ENCODE assay signal across 27 mouse cellular contexts in the genomic region with DNA sequence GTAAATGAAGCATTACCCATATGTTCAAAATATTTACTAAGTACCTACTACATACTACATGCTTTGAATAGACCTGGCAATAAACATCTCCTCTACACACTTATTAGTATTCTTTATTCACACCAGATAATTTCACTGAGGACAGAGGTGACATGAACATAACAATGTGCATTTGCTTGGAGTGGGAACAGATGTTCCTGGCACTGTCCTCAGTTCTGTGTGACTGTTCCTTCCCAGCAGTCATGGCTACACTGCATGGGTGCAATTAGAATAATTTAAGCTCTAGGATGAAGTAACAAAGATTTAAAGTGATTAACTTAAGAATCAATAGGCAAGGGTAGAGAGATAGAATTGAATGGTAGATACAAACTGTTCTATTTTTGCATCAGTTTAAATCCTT.
"Had no signal": no experiment of that assay in that cellular context is flagged by ENCODE, and none has a peak within 500 bp of the region (broad histone marks: within the 10 kb centered on the region; RNA-seq: fewer than 3 reads in every experiment).

No protein-coding gene starts in this region.

- H3K36me3 ChIP-seq: heart, embryonic 13.5 days; heart, embryonic 15.5 days; hindbrain, embryonic 13.5 days; hindbrain, embryonic 15.5 days; limb, embryonic 10.5 days; limb, embryonic 12.5 days; liver, embryonic 13.5 days; liver, embryonic 15.5 days had no signal

- H3K9ac ChIP-seq: heart, embryonic 13.5 days; heart, embryonic 15.5 days; hindbrain, embryonic 13.5 days; hindbrain, embryonic 15.5 days; limb, embryonic 12.5 days; liver, embryonic 13.5 days; liver, embryonic 15.5 days; liver, postnatal 0 days had no signal

- DNase-seq: gastrocnemius, postnatal 14 days; gastrocnemius, postnatal 36 days; heart, adult 11 months; heart, adult 2 months; heart, postnatal 14 days; heart, postnatal 36 days; kidney, adult 18-20 months; kidney, adult 8-10 months; kidney, postnatal 10 days; kidney, postnatal 25 days; kidney, postnatal 4 days; liver; liver, embryonic 13.5 days; liver, postnatal 0 days had no signal

- H3K9me3 ChIP-seq: heart, embryonic 15.5 days; hindbrain, embryonic 13.5 days; hindbrain, embryonic 15.5 days; limb, embryonic 10.5 days; limb, embryonic 12.5 days; liver, embryonic 13.5 days; liver, embryonic 15.5 days had no signal

- H3K27me3 ChIP-seq: heart, embryonic 13.5 days; heart, embryonic 15.5 days; hindbrain, embryonic 13.5 days; hindbrain, embryonic 15.5 days; limb, embryonic 12.5 days; liver, embryonic 13.5 days; liver, embryonic 15.5 days had no signal

- H3K4me1 ChIP-seq: heart, embryonic 13.5 days; heart, embryonic 15.5 days; hindbrain, embryonic 13.5 days; hindbrain, embryonic 15.5 days; limb, embryonic 10.5 days; limb, embryonic 12.5 days; liver, embryonic 13.5 days; liver, embryonic 15.5 days had no signal

- H3K4me2 ChIP-seq: heart, embryonic 11.5 days; heart, embryonic 13.5 days; heart, embryonic 15.5 days; hindbrain, embryonic 13.5 days; hindbrain, embryonic 15.5 days; limb, embryonic 12.5 days; liver, embryonic 11.5 days; liver, embryonic 13.5 days; liver, embryonic 15.5 days had no signal

- H3K27ac ChIP-seq: heart, adult 2 months; heart, embryonic 13.5 days; heart, embryonic 15.5 days; hindbrain, embryonic 13.5 days; hindbrain, embryonic 15.5 days; hindbrain, postnatal 0 days; layer of hippocampus, adult 2 months; left cerebral cortex, adult 2 months; limb, embryonic 10.5 days; limb, embryonic 12.5 days; liver, embryonic 13.5 days; liver, embryonic 15.5 days had no signal

- H3K4me3 ChIP-seq: heart, adult 2 months; heart, embryonic 13.5 days; heart, embryonic 15.5 days; hindbrain, embryonic 13.5 days; hindbrain, embryonic 15.5 days; layer of hippocampus, adult 2 months; left cerebral cortex, adult 2 months; limb, embryonic 10.5 days; limb, embryonic 12.5 days; liver, embryonic 13.5 days; liver, embryonic 15.5 days had no signal

- ATAC-seq: hindbrain, postnatal 0 days; intestine, embryonic 16.5 days; liver, postnatal 0 days had no signal
